Mouse (Mus musculus) liver, embryonic 11.5 days (tissue): Measurements from ENCODE around the gene Alox12. TPM values are rescaled to one million over a fixed set of nuclear protein-coding genes. Genes with fewer than 3 reads are reported as not detected.

Experiments
- ATAC-seq: fragments of 200-750 bp; cut with Nextera tagmentation; replicated peaks from 2 replicates; pipeline ENCODE4 v1.8.0; 2017; ENCODE audit warnings: moderate number of reproducible peaks, mild to moderate bottlenecking, moderate TSS enrichment, moderate library complexity; ENCODE audit not compliant: low FRiP score
- DNase-seq: peaks from one replicate; pipeline ENCODE4 v3.0.0-alpha.2; 2017; ENCODE audit warnings: low spot score
- H3K27ac ChIP-seq: fragments of 300-500 bp; sonication (generic); 2 replicates; pipeline ENCODE4 v1.5.1; 2014; ENCODE audit warnings: mild to moderate bottlenecking, low read depth, low read length, control low read depth
- H3K27me3 ChIP-seq: fragments of 300-500 bp; sonication (generic); replicated peaks from 2 replicates; pipeline ENCODE4 v1.6.1; 2014; ENCODE audit warnings: low read length, mixed read lengths; ENCODE audit not compliant: control insufficient read depth, insufficient read depth
- H3K36me3 ChIP-seq: fragments of 300-500 bp; sonication (generic); 2 replicates; pipeline ENCODE4 v1.6.1; 2014; ENCODE audit warnings: mild to moderate bottlenecking, low read length, moderate library complexity, mixed read lengths; ENCODE audit not compliant: control insufficient read depth, insufficient read depth
- H3K4me1 ChIP-seq: fragments of 300-500 bp; sonication (generic); replicated peaks from 2 replicates; pipeline ENCODE4 v1.6.1; 2014; ENCODE audit warnings: low read length, mixed read lengths; ENCODE audit not compliant: control insufficient read depth, insufficient read depth
- H3K4me2 ChIP-seq: fragments of 300-500 bp; sonication (generic); 2 replicates; pipeline ENCODE4 v1.6.1; 2014; ENCODE audit warnings: mild to moderate bottlenecking, control low read depth, moderate library complexity
- H3K4me3 ChIP-seq: fragments of 300-500 bp; sonication (generic); 2 replicates; pipeline ENCODE4 v1.5.1; 2014; ENCODE audit warnings: low read depth, low read length, control low read depth
- H3K9ac ChIP-seq: fragments of 300-500 bp; sonication (generic); 2 replicates; pipeline ENCODE4 v1.6.1; 2014; ENCODE audit warnings: low read depth, low read length, control low read depth
- H3K9me3 ChIP-seq: fragments of 300-500 bp; sonication (generic); 2 replicates; pipeline ENCODE4 v1.6.1; 2016; ENCODE audit warnings: low read length, inconsistent platforms, mixed read lengths; ENCODE audit not compliant: control insufficient read depth
- WGBS: fragments of 180-500 bp; shearing (Covaris S2); extraction: QIAGEN DNeasy Blood & Tissue Kit; methylation state at CpG from one replicate; pipeline ENCODE4 v1.1.7; 2014; 5-methylcytosine and 5-hydroxymethylcytosine counted together
- polyA plus RNA-seq: library from polyadenylated mRNA; unstranded; fragments of >200 nt; fragmentation: Nextera tagmentation; extraction: Ambion mirVana; gene quantifications from 2 replicates; pipeline ENCODE4 v1.2.1, GENCODE M21; 2014

The Alox12 gene
- polyA plus RNA-seq, 1 experiment from 2014 or later, result 22.5 TPM

- H3K9me3 ChIP-seq, result no peaks in the 10 kb centered on the region
- H3K4me3 ChIP-seq, result no peak overlapping the region
- H3K4me2 ChIP-seq, result no peak overlapping the region
- DNase-seq (no peak), ATAC-seq (no peak)
- H3K4me1 ChIP-seq, result no peaks in the 10 kb centered on the region
- no peak overlapping the region for H3K9ac ChIP-seq
- no peaks in the 10 kb centered on the region for H3K27me3 ChIP-seq
- H3K27ac ChIP-seq, result no peak overlapping the region
- WGBS, result 72% methylated on average over 5 of the region's 5 CpGs
- no peaks in the 10 kb centered on the region for H3K36me3 ChIP-seq
Observed at GRCm38 (mm10) chr11:70285686-70286085, 30.5 kb upstream of the Alox12 start.

GRCm38 (mm10) chr11:70284757-70285156 lies 29.6 kb upstream of the Alox12 start:
- no peak overlapping the region for H3K27ac ChIP-seq
- no peak for ATAC-seq
- no peak overlapping the region for H3K4me3 ChIP-seq
- DNase-seq, result no peak
- 77% methylated on average over 3 of the region's 3 CpGs for WGBS
- no peaks in the 10 kb centered on the region for H3K9me3 ChIP-seq
- H3K9ac ChIP-seq, result no peak overlapping the region
- no peaks in the 10 kb centered on the region for H3K36me3 ChIP-seq
- H3K4me2 ChIP-seq, result no peak overlapping the region
- no peaks in the 10 kb centered on the region for H3K4me1 ChIP-seq
- no peaks in the 10 kb centered on the region for H3K27me3 ChIP-seq

GRCm38 (mm10) chr11:70283666-70284065 lies 28.5 kb upstream of the Alox12 start:
- H3K4me3 ChIP-seq, result no peak overlapping the region
- 77% methylated on average over 4 of the region's 4 CpGs for WGBS
- no peaks in the 10 kb centered on the region for H3K4me1 ChIP-seq
- no peak overlapping the region for H3K9ac ChIP-seq
- H3K4me2 ChIP-seq, result no peak overlapping the region
- H3K36me3 ChIP-seq, result no peaks in the 10 kb centered on the region
- DNase-seq (no peak), ATAC-seq (no peak)
- H3K9me3 ChIP-seq, result no peaks in the 10 kb centered on the region
- H3K27me3 ChIP-seq, result no peaks in the 10 kb centered on the region
- no peak overlapping the region for H3K27ac ChIP-seq

- Histone ChIP-seq H3K9me3 (no peaks in the 10 kb centered on the region), H3K4me1 (no peaks in the 10 kb centered on the region), H3K27me3 (no peaks in the 10 kb centered on the region), H3K4me2 (no peak overlapping the region), H3K9ac (no peak overlapping the region), H3K27ac (no peak overlapping the region), H3K4me3 (no peak overlapping the region), H3K36me3 (no peaks in the 10 kb centered on the region)
- DNase-seq (no peak), ATAC-seq (no peak)
- 66% methylated on average over 3 of the region's 3 CpGs for WGBS
Observed at GRCm38 (mm10) chr11:70280441-70280840, 25.3 kb upstream of the Alox12 start.

GRCm38 (mm10) chr11:70278961-70279360 lies 23.8 kb upstream of the Alox12 start:
- DNase-seq (no peak), ATAC-seq (no peak)
- no peak overlapping the region for H3K9ac ChIP-seq
- H3K27me3 ChIP-seq, result no peaks in the 10 kb centered on the region
- no peaks in the 10 kb centered on the region for H3K4me1 ChIP-seq
- H3K9me3 ChIP-seq, result no peaks in the 10 kb centered on the region
- no peak overlapping the region for H3K4me2 ChIP-seq
- no peak overlapping the region for H3K27ac ChIP-seq
- no peak overlapping the region for H3K4me3 ChIP-seq
- no peaks in the 10 kb centered on the region for H3K36me3 ChIP-seq
- WGBS, result 82% methylated on average over 3 of the region's 3 CpGs

- Histone ChIP-seq H3K9ac (no peak overlapping the region), H3K9me3 (no peaks in the 10 kb centered on the region), H3K36me3 (no peaks in the 10 kb centered on the region), H3K4me3 (no peak overlapping the region), H3K27ac (no peak overlapping the region), H3K27me3 (no peaks in the 10 kb centered on the region), H3K4me2 (no peak overlapping the region), H3K4me1 (no peaks in the 10 kb centered on the region)
- no peak for DNase-seq
- ATAC-seq, result no peak
- WGBS, result 86% methylated on average over 7 of the region's 7 CpGs
Observed at GRCm38 (mm10) chr11:70271641-70272040, 16.5 kb upstream of the Alox12 start.

- WGBS, result 86% methylated on average over 1 of the region's 1 CpGs
- Histone ChIP-seq H3K27ac (no peak overlapping the region), H3K9ac (no peak overlapping the region), H3K27me3 (no peaks in the 10 kb centered on the region), H3K4me1 (no peaks in the 10 kb centered on the region), H3K9me3 (no peaks in the 10 kb centered on the region), H3K36me3 (no peaks in the 10 kb centered on the region), H3K4me2 (no peak overlapping the region), H3K4me3 (no peak overlapping the region)
- ATAC-seq, result no peak
- DNase-seq, result no peak
Observed at GRCm38 (mm10) chr11:70266405-70266804, 11.3 kb upstream of the Alox12 start.

- 77% methylated on average over 4 of the region's 4 CpGs for WGBS
- no peak overlapping the region for H3K27ac ChIP-seq
- no peaks in the 10 kb centered on the region for H3K4me1 ChIP-seq
- DNase-seq (no peak), ATAC-seq (no peak)
- H3K27me3 ChIP-seq, result no peaks in the 10 kb centered on the region
- H3K9me3 ChIP-seq, result no peaks in the 10 kb centered on the region
- H3K4me2 ChIP-seq, result no peak overlapping the region
- H3K36me3 ChIP-seq, result no peaks in the 10 kb centered on the region
- H3K4me3 ChIP-seq, result no peak overlapping the region
- H3K9ac ChIP-seq, result no peak overlapping the region
Observed at GRCm38 (mm10) chr11:70265819-70266218, 10.7 kb upstream of the Alox12 start.

GRCm38 (mm10) chr11:70265252-70265651 lies 10.1 kb upstream of the Alox12 start:
- 35% methylated on average over 3 of the region's 3 CpGs for WGBS

More at GRCm38 (mm10) chr11:70265252-70265651, 10.1 kb upstream of the Alox12 start:
- Histone ChIP-seq H3K9ac (no peak overlapping the region), H3K27me3 (no peaks in the 10 kb centered on the region), H3K9me3 (no peaks in the 10 kb centered on the region), H3K4me2 (no peak overlapping the region), H3K27ac (no peak overlapping the region), H3K36me3 (no peaks in the 10 kb centered on the region), H3K4me1 (no peaks in the 10 kb centered on the region), H3K4me3 (no peak overlapping the region)
- no peak for DNase-seq
- no peak for ATAC-seq
